Mouse (Mus musculus): Measurements from ENCODE around the gene Trpv4. TPM values are rescaled to one million over a fixed set of nuclear protein-coding genes. Genes with fewer than 3 reads are reported as not detected.

Trpv4 gene
- polyA plus RNA-seq, 1 experiment: 1.3 TPM

DNA sequence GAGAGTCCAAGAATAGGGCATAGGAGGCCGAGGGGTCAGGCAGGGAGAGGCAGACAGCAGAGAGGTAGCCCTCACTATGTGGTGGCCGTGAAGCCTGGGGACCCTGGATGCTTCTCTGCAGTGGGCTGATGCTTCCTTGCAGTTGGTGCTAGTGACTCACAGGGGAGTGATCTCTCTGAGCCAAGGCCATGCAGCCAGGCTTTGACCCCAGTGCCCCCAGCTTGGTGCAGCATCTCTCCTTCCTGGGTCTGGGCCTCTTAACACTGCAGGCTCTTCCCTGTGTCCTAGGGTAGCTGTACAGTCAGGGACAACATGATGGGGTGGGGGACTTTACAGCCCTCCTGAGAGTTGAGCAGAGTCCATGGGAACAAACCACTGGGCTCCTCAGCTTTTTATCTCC lies 68.8 kb downstream of the Trpv4 start:
- no peak for TF ChIP-seq CTCF (IDR thresholded peaks at IDR 0.05; ENCODE audit: control insufficient read depth, insufficient read depth, low read length)
- no peak for TF ChIP-seq POLR2A (IDR thresholded peaks at IDR 0.05; ENCODE audit: borderline replicate concordance, control insufficient read depth, low read depth, low read length)
- Histone ChIP-seq H3K27ac (ENCODE audit: control insufficient read depth, insufficient read depth, low read depth, low read length, poor library complexity) (no peak overlapping the region), H3K4me1 (ENCODE audit: control insufficient read depth, insufficient read depth, low read length) (peaks cover 10% of the 10 kb centered on the region), H3K4me3 (replicated peaks; ENCODE audit: control insufficient read depth, low read depth, low read length) (no peak overlapping the region)
- 55% methylated on average over 2 of the region's 2 CpGs for WGBS

- H3K4me3 ChIP-seq (replicated peaks; ENCODE audit: control insufficient read depth, low read depth, low read length): no peak overlapping the region
- peaks cover 7% of the 10 kb centered on the region for H3K4me1 ChIP-seq (ENCODE audit: control insufficient read depth, insufficient read depth, low read length)
- 71% methylated on average over 6 of the region's 6 CpGs for WGBS
- TF ChIP-seq CTCF (IDR thresholded peaks at IDR 0.05; ENCODE audit: control insufficient read depth, insufficient read depth, low read length) (no peak), POLR2A (IDR thresholded peaks at IDR 0.05; ENCODE audit: borderline replicate concordance, control insufficient read depth, low read depth, low read length) (no peak)
- H3K27ac ChIP-seq (ENCODE audit: control insufficient read depth, insufficient read depth, low read depth, low read length, poor library complexity): no peak overlapping the region
Measured at GRCm38 (mm10) chr5:114589026-114589425, 69.2 kb downstream of the Trpv4 start.

DNA sequence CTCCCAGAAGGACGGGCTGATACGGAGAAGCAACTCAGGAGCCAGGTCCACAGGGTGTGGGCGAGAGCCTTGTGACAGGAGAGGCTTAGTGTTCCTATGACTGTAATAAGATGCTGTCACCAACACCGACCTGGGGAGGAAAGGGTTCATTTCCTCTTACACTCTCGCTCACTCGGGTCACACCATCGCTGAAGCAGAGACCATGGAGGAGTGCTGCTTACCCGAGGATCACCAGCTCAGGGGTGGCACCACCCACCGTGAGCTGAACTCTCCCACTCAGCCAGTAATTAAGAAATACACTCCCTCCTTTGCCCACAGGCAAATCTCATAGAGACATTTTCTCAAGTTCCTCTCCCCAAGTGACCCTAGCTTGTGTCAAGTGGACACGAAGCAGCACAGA lies 69.8 kb downstream of the Trpv4 start:
- H3K4me1 ChIP-seq (ENCODE audit: control insufficient read depth, insufficient read depth, low read length): peaks cover 6% of the 10 kb centered on the region
- WGBS: 36% methylated on average over 10 of the region's 10 CpGs
- TF ChIP-seq POLR2A (IDR thresholded peaks at IDR 0.05; ENCODE audit: borderline replicate concordance, control insufficient read depth, low read depth, low read length) (no peak), CTCF (IDR thresholded peaks at IDR 0.05; ENCODE audit: control insufficient read depth, insufficient read depth, low read length) (no peak)
- H3K4me3 ChIP-seq (replicated peaks; ENCODE audit: control insufficient read depth, low read depth, low read length): no peak overlapping the region
- H3K27ac ChIP-seq (ENCODE audit: control insufficient read depth, insufficient read depth, low read depth, low read length, poor library complexity): no peak overlapping the region

GRCm38 (mm10) chr5:114587908-114588307 lies 70.3 kb downstream of the Trpv4 start:
- no peak overlapping the region for H3K27ac ChIP-seq (ENCODE audit: control insufficient read depth, insufficient read depth, low read depth, low read length, poor library complexity)
- H3K4me3 ChIP-seq (replicated peaks; ENCODE audit: control insufficient read depth, low read depth, low read length): no peak overlapping the region
- TF ChIP-seq CTCF (IDR thresholded peaks at IDR 0.05; ENCODE audit: control insufficient read depth, insufficient read depth, low read length): no peak
- TF ChIP-seq POLR2A (IDR thresholded peaks at IDR 0.05; ENCODE audit: borderline replicate concordance, control insufficient read depth, low read depth, low read length): no peak
- 33% methylated on average over 9 of the region's 9 CpGs for whole genome bisulfite sequencing
- H3K4me1 ChIP-seq (ENCODE audit: control insufficient read depth, insufficient read depth, low read length): peaks cover 4% of the 10 kb centered on the region

DNA sequence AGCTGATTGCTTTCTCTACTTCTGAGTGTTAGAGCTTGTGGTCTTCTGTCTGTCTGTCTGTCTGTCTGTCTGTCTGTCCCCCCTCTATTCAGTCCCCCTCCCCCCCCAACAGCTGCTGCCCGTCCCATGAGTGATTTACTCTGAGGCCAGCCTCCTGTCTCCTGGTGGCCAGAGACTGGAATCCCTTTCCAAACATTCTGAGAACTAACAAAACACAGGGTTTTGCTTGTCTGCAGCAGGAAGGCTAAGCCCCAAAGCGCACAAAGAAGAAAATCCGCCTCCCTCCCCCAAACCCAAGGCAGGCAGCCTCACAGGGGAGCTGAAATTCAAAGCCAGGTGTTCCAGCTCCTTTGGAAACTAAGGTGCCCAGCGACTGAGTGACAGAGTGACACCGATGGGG lies 72.5 kb downstream of the Trpv4 start:
- WGBS: 60% methylated on average over 5 of the region's 5 CpGs
- no peaks in the 10 kb centered on the region; the same call in 1 of the 2 replicates for H3K4me1 ChIP-seq (ENCODE audit: control insufficient read depth, insufficient read depth, low read length)
- no peak overlapping the region for H3K4me3 ChIP-seq (replicated peaks; ENCODE audit: control insufficient read depth, low read depth, low read length)
- H3K27ac ChIP-seq (ENCODE audit: control insufficient read depth, insufficient read depth, low read depth, low read length, poor library complexity): no peak overlapping the region
- TF ChIP-seq CTCF (IDR thresholded peaks at IDR 0.05; ENCODE audit: control insufficient read depth, insufficient read depth, low read length) (no peak), POLR2A (IDR thresholded peaks at IDR 0.05; ENCODE audit: borderline replicate concordance, control insufficient read depth, low read depth, low read length) (no peak)

DNA sequence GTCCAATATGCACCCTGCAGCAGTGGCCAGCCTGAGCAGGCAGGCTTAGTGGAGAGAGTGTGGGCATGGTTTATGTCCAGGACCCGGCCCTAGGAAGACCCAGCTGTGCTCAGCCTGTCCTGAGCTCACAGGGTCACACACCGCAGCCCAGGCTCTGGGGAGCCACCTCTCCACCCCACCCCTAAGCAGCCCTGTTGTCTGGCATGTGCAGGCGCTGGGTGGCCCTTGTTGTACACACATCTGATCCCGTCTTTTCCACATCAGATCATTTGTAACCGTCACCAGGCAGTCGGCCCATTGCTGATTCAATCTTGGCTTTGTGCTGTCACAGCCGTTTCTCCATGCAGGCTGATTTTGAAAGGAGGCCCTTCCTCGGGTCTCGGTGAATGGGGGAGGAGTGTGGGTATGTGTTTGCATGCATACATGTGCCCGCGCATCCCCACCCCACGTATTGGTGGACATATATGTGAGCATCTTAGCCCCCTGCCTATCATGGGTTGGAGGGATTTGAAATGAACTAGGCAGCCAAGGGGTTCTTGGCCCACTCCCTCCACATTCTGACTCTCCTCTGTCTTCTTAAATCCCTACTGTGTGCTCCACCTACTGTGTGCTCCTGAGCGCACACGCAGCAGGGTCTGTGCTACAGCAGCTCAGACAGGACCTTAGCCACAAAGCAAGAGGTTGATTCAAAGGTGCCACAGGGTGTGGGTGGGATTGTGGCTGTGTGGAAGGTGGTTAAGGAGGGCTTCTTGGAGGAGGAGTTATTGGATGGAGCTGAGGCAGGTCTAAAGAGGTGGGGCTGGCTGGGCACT lies 73.7 kb downstream of the Trpv4 start:
- WGBS: 79% methylated on average over 14 of the region's 14 CpGs
- TF ChIP-seq POLR2A (IDR thresholded peaks at IDR 0.05; ENCODE audit: borderline replicate concordance, control insufficient read depth, low read depth, low read length): no peak
- no peak for TF ChIP-seq CTCF (IDR thresholded peaks at IDR 0.05; ENCODE audit: control insufficient read depth, insufficient read depth, low read length)
- Histone ChIP-seq H3K4me3 (replicated peaks; ENCODE audit: control insufficient read depth, low read depth, low read length) (no peak overlapping the region), H3K27ac (ENCODE audit: control insufficient read depth, insufficient read depth, low read depth, low read length, poor library complexity) (no peak overlapping the region), H3K4me1 (ENCODE audit: control insufficient read depth, insufficient read depth, low read length) (no peaks in the 10 kb centered on the region; the same call in 1 of the 2 replicates)

GRCm38 (mm10) chr5:114583490-114584175 lies 74.6 kb downstream of the Trpv4 start:
- Histone ChIP-seq H3K27ac (ENCODE audit: control insufficient read depth, insufficient read depth, low read depth, low read length, poor library complexity) (no peak overlapping the region), H3K4me3 (replicated peaks; ENCODE audit: control insufficient read depth, low read depth, low read length) (no peak overlapping the region), H3K4me1 (ENCODE audit: control insufficient read depth, insufficient read depth, low read length) (no peaks in the 10 kb centered on the region; the same call in 1 of the 2 replicates)
- 70% methylated on average over 12 of the region's 12 CpGs for WGBS
- TF ChIP-seq CTCF (IDR thresholded peaks at IDR 0.05; ENCODE audit: control insufficient read depth, insufficient read depth, low read length) (no peak), POLR2A (IDR thresholded peaks at IDR 0.05; ENCODE audit: borderline replicate concordance, control insufficient read depth, low read depth, low read length) (no peak)

DNA sequence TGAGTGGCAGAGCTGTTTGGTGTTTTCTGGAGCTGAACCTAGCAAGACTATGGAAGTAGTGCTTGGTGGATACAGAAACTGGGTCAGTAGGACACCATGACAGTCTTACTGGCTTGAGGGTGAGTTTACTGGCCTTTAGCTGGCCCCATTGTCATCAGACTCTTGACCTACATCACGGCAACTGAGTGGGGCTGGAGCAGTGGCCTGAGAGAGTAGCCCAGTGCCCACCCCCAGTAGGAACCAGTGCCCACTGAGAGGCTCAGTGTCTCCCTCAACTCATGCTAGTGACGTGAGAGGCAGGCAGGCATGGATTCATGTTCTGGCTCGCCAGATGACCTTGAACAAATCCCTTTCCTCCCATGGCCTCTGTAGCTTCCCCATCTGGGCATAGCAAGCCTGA lies 75.2 kb downstream of the Trpv4 start:
- no peak overlapping the region for H3K4me3 ChIP-seq (replicated peaks; ENCODE audit: control insufficient read depth, low read depth, low read length)
- WGBS: 79% methylated on average over 3 of the region's 3 CpGs
- no peaks in the 10 kb centered on the region; the same call in 1 of the 2 replicates for H3K4me1 ChIP-seq (ENCODE audit: control insufficient read depth, insufficient read depth, low read length)
- TF ChIP-seq CTCF (IDR thresholded peaks at IDR 0.05; ENCODE audit: control insufficient read depth, insufficient read depth, low read length) (no peak), POLR2A (IDR thresholded peaks at IDR 0.05; ENCODE audit: borderline replicate concordance, control insufficient read depth, low read depth, low read length) (no peak)
- no peak overlapping the region for H3K27ac ChIP-seq (ENCODE audit: control insufficient read depth, insufficient read depth, low read depth, low read length, poor library complexity)
